Mouse (Mus musculus): ENCODE data around the gene Taf15. TPM values are rescaled to one million over a fixed set of nuclear protein-coding genes. Genes with fewer than 3 reads are reported as not detected.

Gene Taf15
- polyA plus RNA-seq, 1 experiment from 2014 or later = 12.9 TPM

- Histone ChIP-seq H3K36me3 (peaks cover 45% of the 10 kb centered on the region), H3K9me3 (replicated peaks) (no peaks in the 10 kb centered on the region), H3K9ac (no peak overlapping the region), H3K4me3 (no peak overlapping the region), H3K4me1 (replicated peaks) (no peaks in the 10 kb centered on the region; the same call in 1 of the 2 replicates), H3K4me2 (no peak overlapping the region), H3K27me3 (replicated peaks) (no peaks in the 10 kb centered on the region), H3K27ac (ENCODE audit: poor library complexity, severe bottlenecking) (no peak overlapping the region)
- no peak for ATAC-seq (ENCODE audit: insufficient number of reproducible peaks, low FRiP score)
- 94% methylated on average over 5 of the region's 5 CpGs for WGBS
These were observed 31.4 kb downstream of the Taf15 start for GRCm38 (mm10) chr11:83504308-83504707.

GRCm38 (mm10) chr11:83509521-83509920 is 36.6 kb downstream of the Taf15 start:
- peaks cover 15% of the 10 kb centered on the region for H3K36me3 ChIP-seq
- H3K4me2 ChIP-seq = no peak overlapping the region
- H3K4me1 ChIP-seq (replicated peaks) = no peaks in the 10 kb centered on the region; the same call in 1 of the 2 replicates
- no peaks in the 10 kb centered on the region for H3K9me3 ChIP-seq (replicated peaks)
- ATAC-seq (ENCODE audit: insufficient number of reproducible peaks, low FRiP score) = no peak
- no peak overlapping the region for H3K9ac ChIP-seq
- H3K27me3 ChIP-seq (replicated peaks) = no peaks in the 10 kb centered on the region
- H3K4me3 ChIP-seq = no peak overlapping the region
- H3K27ac ChIP-seq (ENCODE audit: poor library complexity, severe bottlenecking) = no peak overlapping the region

- Histone ChIP-seq H3K9me3 (replicated peaks) (no peaks in the 10 kb centered on the region), H3K4me2 (no peak overlapping the region), H3K27ac (ENCODE audit: poor library complexity, severe bottlenecking) (no peak overlapping the region), H3K4me1 (replicated peaks) (no peaks in the 10 kb centered on the region), H3K9ac (no peak overlapping the region), H3K36me3 (peaks cover 7% of the 10 kb centered on the region; the same call in 1 of the 2 replicates), H3K27me3 (replicated peaks) (no peaks in the 10 kb centered on the region), H3K4me3 (no peak overlapping the region)
- ATAC-seq (ENCODE audit: insufficient number of reproducible peaks, low FRiP score) = no peak
These were observed 44.3 kb downstream of the Taf15 start for GRCm38 (mm10) chr11:83517153-83517552.

- Histone ChIP-seq H3K9ac (no peak overlapping the region), H3K4me2 (no peak overlapping the region), H3K27me3 (replicated peaks) (no peaks in the 10 kb centered on the region), H3K4me1 (replicated peaks) (no peaks in the 10 kb centered on the region), H3K27ac (ENCODE audit: poor library complexity, severe bottlenecking) (no peak overlapping the region), H3K9me3 (replicated peaks) (no peaks in the 10 kb centered on the region), H3K36me3 (peaks cover 7% of the 10 kb centered on the region; the same call in 1 of the 2 replicates), H3K4me3 (no peak overlapping the region)
- 61% methylated on average over 6 of the region's 6 CpGs for WGBS
- ATAC-seq (ENCODE audit: insufficient number of reproducible peaks, low FRiP score) = no peak
These were observed 45.5 kb downstream of the Taf15 start for GRCm38 (mm10) chr11:83518371-83518770.

- Histone ChIP-seq H3K4me1 (replicated peaks) (no peaks in the 10 kb centered on the region), H3K27me3 (replicated peaks) (no peaks in the 10 kb centered on the region), H3K4me3 (no peak within 1 kb of the TSS), H3K9me3 (replicated peaks) (no peaks in the 10 kb centered on the region), H3K36me3 (peaks cover 3% of the 10 kb centered on the region; the same call in 1 of the 2 replicates), H3K27ac (ENCODE audit: poor library complexity, severe bottlenecking) (no peak within 1 kb of the TSS), H3K9ac (no peak within 1 kb of the TSS), H3K4me2 (no peak within 1 kb of the TSS)
- ATAC-seq (ENCODE audit: insufficient number of reproducible peaks, low FRiP score) = no peak
- WGBS = 87% methylated on average over 3 of the region's 3 CpGs
These were observed 49.2 kb downstream of the Taf15 start, which contains the start of gene Heatr9 for GRCm38 (mm10) chr11:83522075-83522474. Heatr9 (minus strand) TSS chr11:83522175.

GRCm38 (mm10) chr11:83529024-83529423 is 56.1 kb downstream of the Taf15 start:
- no peaks in the 10 kb centered on the region for H3K27me3 ChIP-seq (replicated peaks)
- H3K27ac ChIP-seq (ENCODE audit: poor library complexity, severe bottlenecking) = no peak overlapping the region
- H3K4me1 ChIP-seq (replicated peaks) = 0 out of 2 replicates have a peak, but pooled peaks cover under 1% of the 10 kb centered on the region
- no peaks in the 10 kb centered on the region for H3K36me3 ChIP-seq
- no peak overlapping the region for H3K4me2 ChIP-seq
- 58% methylated on average over 12 of the region's 12 CpGs for WGBS
- H3K9me3 ChIP-seq (replicated peaks) = no peaks in the 10 kb centered on the region
- ATAC-seq (ENCODE audit: insufficient number of reproducible peaks, low FRiP score) = no peak
- H3K9ac ChIP-seq = no peak overlapping the region
- H3K4me3 ChIP-seq = no peak overlapping the region

- no peak within 1 kb of the TSS for H3K27ac ChIP-seq (ENCODE audit: poor library complexity, severe bottlenecking)
- no peaks in the 10 kb centered on the region for H3K9me3 ChIP-seq (replicated peaks)
- H3K4me3 ChIP-seq = no peak within 1 kb of the TSS
- ATAC-seq (ENCODE audit: insufficient number of reproducible peaks, low FRiP score) = no peak
- H3K36me3 ChIP-seq = no peaks in the 10 kb centered on the region
- no peak within 1 kb of the TSS for H3K4me2 ChIP-seq
- H3K4me1 ChIP-seq (replicated peaks) = peaks cover 13% of the 10 kb centered on the region; the same call in 1 of the 2 replicates
- H3K27me3 ChIP-seq (replicated peaks) = no peaks in the 10 kb centered on the region
- 83% methylated on average over 5 of the region's 5 CpGs for WGBS
- no peak within 1 kb of the TSS for H3K9ac ChIP-seq
These were observed 57.5 kb downstream of the Taf15 start, which contains the start of gene Ccl5 for GRCm38 (mm10) chr11:83530360-83530759. Ccl5 (minus strand) TSS chr11:83530518.

- no peak for ATAC-seq (ENCODE audit: insufficient number of reproducible peaks, low FRiP score)
- H3K36me3 ChIP-seq = no peaks in the 10 kb centered on the region
- no peaks in the 10 kb centered on the region for H3K9me3 ChIP-seq (replicated peaks)
- H3K27ac ChIP-seq (ENCODE audit: poor library complexity, severe bottlenecking) = no peak overlapping the region
- H3K9ac ChIP-seq = no peak overlapping the region
- H3K4me1 ChIP-seq (replicated peaks) = peaks cover 13% of the 10 kb centered on the region; the same call in 1 of the 2 replicates
- no peaks in the 10 kb centered on the region for H3K27me3 ChIP-seq (replicated peaks)
- WGBS = 82% methylated on average over 1 of the region's 1 CpGs
- no peak overlapping the region for H3K4me3 ChIP-seq
- H3K4me2 ChIP-seq = no peak overlapping the region
These were observed 60.3 kb downstream of the Taf15 start for GRCm38 (mm10) chr11:83533192-83533591.

GRCm38 (mm10) chr11:83534143-83534542 is 61.3 kb downstream of the Taf15 start:
- no peak for ATAC-seq (ENCODE audit: insufficient number of reproducible peaks, low FRiP score)
- no peaks in the 10 kb centered on the region for H3K27me3 ChIP-seq (replicated peaks)
- peaks cover 13% of the 10 kb centered on the region; the same call in 1 of the 2 replicates for H3K4me1 ChIP-seq (replicated peaks)
- H3K4me2 ChIP-seq = peak overlapping the region; percentile 32
- WGBS = 68% methylated on average over 8 of the region's 8 CpGs
- H3K9ac ChIP-seq = no peak overlapping the region
- H3K9me3 ChIP-seq (replicated peaks) = no peaks in the 10 kb centered on the region
- H3K4me3 ChIP-seq = no peak overlapping the region
- no peaks in the 10 kb centered on the region for H3K36me3 ChIP-seq
- H3K27ac ChIP-seq (ENCODE audit: poor library complexity, severe bottlenecking) = 0 out of 2 replicates have a peak overlapping the region, but pooled peaks have one; percentile 31

- WGBS = 39% methylated on average over 13 of the region's 13 CpGs
- H3K4me1 ChIP-seq (replicated peaks) = peaks cover 13% of the 10 kb centered on the region; the same call in 1 of the 2 replicates
- no peak overlapping the region for H3K27ac ChIP-seq (ENCODE audit: poor library complexity, severe bottlenecking)
- peak overlapping the region; percentile 32 for H3K4me2 ChIP-seq
- H3K4me3 ChIP-seq = no peak overlapping the region
- H3K27me3 ChIP-seq (replicated peaks) = no peaks in the 10 kb centered on the region
- no peak overlapping the region for H3K9ac ChIP-seq
- no peaks in the 10 kb centered on the region for H3K9me3 ChIP-seq (replicated peaks)
- ATAC-seq (ENCODE audit: insufficient number of reproducible peaks, low FRiP score) = peak; percentile 51; the same call in 1 of the 2 replicates
- no peaks in the 10 kb centered on the region for H3K36me3 ChIP-seq
These were observed 61.9 kb downstream of the Taf15 start for GRCm38 (mm10) chr11:83534609-83535423.

GRCm38 (mm10) chr11:83536831-83537230 is 63.9 kb downstream of the Taf15 start:
- no peak for ATAC-seq (ENCODE audit: insufficient number of reproducible peaks, low FRiP score)
- H3K4me2 ChIP-seq = no peak overlapping the region
- no peak overlapping the region for H3K4me3 ChIP-seq
- WGBS = 75% methylated on average over 3 of the region's 3 CpGs
- H3K4me1 ChIP-seq (replicated peaks) = peaks cover 13% of the 10 kb centered on the region; the same call in 1 of the 2 replicates
- no peak overlapping the region for H3K27ac ChIP-seq (ENCODE audit: poor library complexity, severe bottlenecking)
- no peaks in the 10 kb centered on the region for H3K36me3 ChIP-seq
- H3K27me3 ChIP-seq (replicated peaks) = no peaks in the 10 kb centered on the region
- no peak overlapping the region for H3K9ac ChIP-seq
- H3K9me3 ChIP-seq (replicated peaks) = no peaks in the 10 kb centered on the region
